Mouse (Mus musculus): Measurements from ENCODE around the gene Hist1h2be. TPM values are rescaled to one million over a fixed set of nuclear protein-coding genes. Genes with fewer than 3 reads are reported as not detected.
A peak's percentile ranks its signal among the peaks of the same experiment; 100 is the strongest.

The Hist1h2be gene
- polyA plus RNA-seq, 1 experiment, result 0.86 TPM

DNA sequence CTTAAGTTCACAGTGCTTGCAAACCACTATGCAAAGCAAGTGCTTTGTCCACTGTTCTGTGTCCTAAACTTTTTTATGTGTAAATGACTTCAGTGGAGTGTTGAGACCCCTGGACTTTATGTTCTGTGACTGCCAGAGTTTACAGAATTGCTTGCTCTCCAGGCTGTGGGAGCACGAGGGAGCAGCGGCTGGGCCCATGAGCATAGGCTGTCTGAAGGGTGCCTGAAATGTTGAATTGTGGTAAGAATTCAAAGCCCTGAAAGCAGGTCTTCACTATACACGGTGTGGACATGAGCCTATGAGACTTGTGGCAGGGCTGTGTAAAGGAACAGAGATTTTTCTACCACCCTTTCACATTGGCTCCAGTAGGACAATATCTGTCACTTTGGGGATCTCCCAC lies 9.3 kb downstream of the Hist1h2be start:
- no peak overlapping the region for H3K4me3 ChIP-seq (ENCODE audit: insufficient read depth, low read length)
- H3K4me1 ChIP-seq (ENCODE audit: control insufficient read depth, insufficient read depth, low read length), result peaks cover 11% of the 10 kb centered on the region
- TF ChIP-seq CTCF (IDR thresholded peaks at IDR 0.05; ENCODE audit: low read depth, low read length), result no peak
- no peak for TF ChIP-seq POLR2A (IDR thresholded peaks at IDR 0.05; ENCODE audit: borderline replicate concordance, low read depth, low read length)
- no peak overlapping the region for H3K27ac ChIP-seq (ENCODE audit: insufficient read depth, low read depth, low read length)

- H3K4me3 ChIP-seq (ENCODE audit: insufficient read depth, low read length), result no peak overlapping the region
- H3K4me1 ChIP-seq (ENCODE audit: control insufficient read depth, insufficient read depth, low read length), result peaks cover 13% of the 10 kb centered on the region
- TF ChIP-seq CTCF (IDR thresholded peaks at IDR 0.05; ENCODE audit: low read depth, low read length) (no peak), POLR2A (IDR thresholded peaks at IDR 0.05; ENCODE audit: borderline replicate concordance, low read depth, low read length) (no peak)
- no peak overlapping the region for H3K27ac ChIP-seq (ENCODE audit: insufficient read depth, low read depth, low read length)
Measured at GRCm38 (mm10) chr13:23610393-23610792, 10.5 kb downstream of the Hist1h2be start.

DNA sequence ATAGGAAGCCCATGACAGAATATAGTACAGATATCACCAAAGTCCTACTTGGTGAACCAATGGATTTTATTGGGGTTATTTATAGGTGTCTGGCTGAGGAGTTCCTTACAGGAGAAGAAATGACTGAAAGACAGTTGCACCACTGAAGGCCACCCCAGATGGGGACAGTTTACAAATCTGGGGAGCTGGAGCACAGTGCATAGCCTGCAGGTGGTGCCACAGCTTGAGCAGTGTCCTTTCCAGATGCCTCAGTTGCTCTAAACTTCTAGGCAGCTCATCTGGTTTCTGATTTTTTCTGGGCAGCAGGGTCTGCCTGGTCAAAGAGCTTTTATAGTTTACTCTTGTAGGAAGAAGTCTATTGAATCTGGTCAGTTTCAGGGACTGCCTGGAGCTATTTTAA lies 11.1 kb downstream of the Hist1h2be start:
- H3K4me3 ChIP-seq (ENCODE audit: insufficient read depth, low read length), result no peak overlapping the region
- peaks cover 13% of the 10 kb centered on the region for H3K4me1 ChIP-seq (ENCODE audit: control insufficient read depth, insufficient read depth, low read length)
- no peak overlapping the region for H3K27ac ChIP-seq (ENCODE audit: insufficient read depth, low read depth, low read length)
- TF ChIP-seq POLR2A (IDR thresholded peaks at IDR 0.05; ENCODE audit: borderline replicate concordance, low read depth, low read length) (no peak), CTCF (IDR thresholded peaks at IDR 0.05; ENCODE audit: low read depth, low read length) (no peak)

- Histone ChIP-seq H3K4me3 (ENCODE audit: insufficient read depth, low read length) (no peak overlapping the region), H3K27ac (ENCODE audit: insufficient read depth, low read depth, low read length) (no peak overlapping the region), H3K4me1 (ENCODE audit: control insufficient read depth, insufficient read depth, low read length) (peaks cover 13% of the 10 kb centered on the region)
- TF ChIP-seq CTCF (IDR thresholded peaks at IDR 0.05; ENCODE audit: low read depth, low read length), result no peak
- no peak for TF ChIP-seq POLR2A (IDR thresholded peaks at IDR 0.05; ENCODE audit: borderline replicate concordance, low read depth, low read length)
Measured at GRCm38 (mm10) chr13:23609209-23609608, 11.7 kb downstream of the Hist1h2be start.

GRCm38 (mm10) chr13:23605052-23605451 lies 15.9 kb downstream of the Hist1h2be start:
- TF ChIP-seq POLR2A (IDR thresholded peaks at IDR 0.05; ENCODE audit: borderline replicate concordance, low read depth, low read length), result no peak
- TF ChIP-seq CTCF (IDR thresholded peaks at IDR 0.05; ENCODE audit: low read depth, low read length), result no peak
- H3K4me1 ChIP-seq (ENCODE audit: control insufficient read depth, insufficient read depth, low read length), result peaks cover 13% of the 10 kb centered on the region
- no peak overlapping the region for H3K4me3 ChIP-seq (ENCODE audit: insufficient read depth, low read length)

GRCm38 (mm10) chr13:23604452-23604851 lies 16.5 kb downstream of the Hist1h2be start:
- TF ChIP-seq POLR2A (IDR thresholded peaks at IDR 0.05; ENCODE audit: borderline replicate concordance, low read depth, low read length), result no peak
- TF ChIP-seq CTCF (IDR thresholded peaks at IDR 0.05; ENCODE audit: low read depth, low read length), result no peak
- no peak overlapping the region for H3K27ac ChIP-seq (ENCODE audit: insufficient read depth, low read depth, low read length)
- no peak overlapping the region for H3K4me3 ChIP-seq (ENCODE audit: insufficient read depth, low read length)
- peaks cover 8% of the 10 kb centered on the region; the same call in 1 of the 2 replicates for H3K4me1 ChIP-seq (ENCODE audit: control insufficient read depth, insufficient read depth, low read length)

More at GRCm38 (mm10) chr13:23605052-23605451, 15.9 kb downstream of the Hist1h2be start:
- no peak overlapping the region for H3K27ac ChIP-seq (ENCODE audit: insufficient read depth, low read depth, low read length)

- H3K4me3 ChIP-seq (ENCODE audit: insufficient read depth, low read length), result no peak overlapping the region
- peaks cover 5% of the 10 kb centered on the region; the same call in 1 of the 2 replicates for H3K4me1 ChIP-seq (ENCODE audit: control insufficient read depth, insufficient read depth, low read length)
- H3K27ac ChIP-seq (ENCODE audit: insufficient read depth, low read depth, low read length), result no peak overlapping the region
- TF ChIP-seq CTCF (IDR thresholded peaks at IDR 0.05; ENCODE audit: low read depth, low read length) (no peak), POLR2A (IDR thresholded peaks at IDR 0.05; ENCODE audit: borderline replicate concordance, low read depth, low read length) (no peak)
Measured at GRCm38 (mm10) chr13:23603182-23603699, 17.7 kb downstream of the Hist1h2be start.

- Histone ChIP-seq H3K4me3 (ENCODE audit: insufficient read depth, low read length) (no peak overlapping the region), H3K4me1 (ENCODE audit: control insufficient read depth, insufficient read depth, low read length) (peaks cover 4% of the 10 kb centered on the region), H3K27ac (ENCODE audit: insufficient read depth, low read depth, low read length) (no peak overlapping the region)
- peak; percentile 51; the same call in 1 of the 2 replicates for TF ChIP-seq CTCF (IDR thresholded peaks at IDR 0.05; ENCODE audit: low read depth, low read length)
- TF ChIP-seq POLR2A (IDR thresholded peaks at IDR 0.05; ENCODE audit: borderline replicate concordance, low read depth, low read length), result no peak
Measured at GRCm38 (mm10) chr13:23597957-23598356, 23.0 kb downstream of the Hist1h2be start.

- no peak overlapping the region for H3K27ac ChIP-seq (ENCODE audit: insufficient read depth, low read depth, low read length)
- no peak overlapping the region for H3K4me3 ChIP-seq (ENCODE audit: insufficient read depth, low read length)
- TF ChIP-seq CTCF (IDR thresholded peaks at IDR 0.05; ENCODE audit: low read depth, low read length) (no peak), POLR2A (IDR thresholded peaks at IDR 0.05; ENCODE audit: borderline replicate concordance, low read depth, low read length) (no peak)
- H3K4me1 ChIP-seq (ENCODE audit: control insufficient read depth, insufficient read depth, low read length), result peaks cover 6% of the 10 kb centered on the region
Measured at GRCm38 (mm10) chr13:23595622-23596372, 25.1 kb downstream of the Hist1h2be start.

DNA sequence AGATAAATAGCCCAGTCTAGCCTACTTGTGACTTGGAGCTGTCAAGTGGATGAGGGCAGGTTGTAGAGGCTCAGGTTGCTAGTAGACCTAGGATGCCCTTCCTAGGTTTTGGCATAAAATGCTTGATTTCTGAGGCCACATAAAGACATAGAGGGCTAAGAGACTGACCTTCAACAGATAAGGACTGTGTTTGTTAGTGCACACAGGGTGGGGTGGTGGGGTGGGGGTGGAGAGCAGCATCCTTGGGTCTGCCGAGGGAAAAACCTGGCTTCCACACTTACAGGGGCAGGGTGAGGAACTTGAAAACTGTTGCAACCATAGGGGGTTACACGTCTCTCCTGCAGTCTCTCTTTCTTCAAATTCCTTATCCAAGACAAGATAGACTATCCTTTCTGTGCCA lies 25.7 kb downstream of the Hist1h2be start:
- Histone ChIP-seq H3K27ac (ENCODE audit: insufficient read depth, low read depth, low read length) (no peak overlapping the region), H3K4me3 (ENCODE audit: insufficient read depth, low read length) (no peak overlapping the region), H3K4me1 (ENCODE audit: control insufficient read depth, insufficient read depth, low read length) (peaks cover 6% of the 10 kb centered on the region)
- TF ChIP-seq CTCF (IDR thresholded peaks at IDR 0.05; ENCODE audit: low read depth, low read length) (no peak), POLR2A (IDR thresholded peaks at IDR 0.05; ENCODE audit: borderline replicate concordance, low read depth, low read length) (no peak)
